Mouse (Mus musculus) erythroblast, adult 5-6 weeks (primary cell): ENCODE measurements around the gene Irf9. TPM values are rescaled to one million over a fixed set of nuclear protein-coding genes. Genes with fewer than 3 reads are reported as not detected.
A peak's percentile ranks its signal among the peaks of the same experiment; 100 is the strongest.

Experiments used
- ATAC-seq: replicated peaks from 2 replicates; pipeline ENCODE4 v1.8.0; 2016; ENCODE audit warnings: moderate number of reproducible peaks, mild to moderate bottlenecking, moderate TSS enrichment, inconsistent platforms; ENCODE audit not compliant: poor library complexity, low FRiP score, severe bottlenecking
- total RNA-seq, 2 experiments: library from RNA; stranded (forward) in 1 of 2; stranded (reverse) in 1 of 2; fragments of 150-400 nt in 1 of 2; fragments of 200-764, 138-1000 nt in 1 of 2; gene quantifications; 2 replicates each; pipeline versions ENCODE4 v1.2.3 to v1.2.4; 2015 to 2017; ENCODE audit warnings: low replicate concordance in 2 of 2

Irf9 gene
- total RNA-seq, 2 experiments from 2014 or later = 65.1 to 106 TPM

DNA sequence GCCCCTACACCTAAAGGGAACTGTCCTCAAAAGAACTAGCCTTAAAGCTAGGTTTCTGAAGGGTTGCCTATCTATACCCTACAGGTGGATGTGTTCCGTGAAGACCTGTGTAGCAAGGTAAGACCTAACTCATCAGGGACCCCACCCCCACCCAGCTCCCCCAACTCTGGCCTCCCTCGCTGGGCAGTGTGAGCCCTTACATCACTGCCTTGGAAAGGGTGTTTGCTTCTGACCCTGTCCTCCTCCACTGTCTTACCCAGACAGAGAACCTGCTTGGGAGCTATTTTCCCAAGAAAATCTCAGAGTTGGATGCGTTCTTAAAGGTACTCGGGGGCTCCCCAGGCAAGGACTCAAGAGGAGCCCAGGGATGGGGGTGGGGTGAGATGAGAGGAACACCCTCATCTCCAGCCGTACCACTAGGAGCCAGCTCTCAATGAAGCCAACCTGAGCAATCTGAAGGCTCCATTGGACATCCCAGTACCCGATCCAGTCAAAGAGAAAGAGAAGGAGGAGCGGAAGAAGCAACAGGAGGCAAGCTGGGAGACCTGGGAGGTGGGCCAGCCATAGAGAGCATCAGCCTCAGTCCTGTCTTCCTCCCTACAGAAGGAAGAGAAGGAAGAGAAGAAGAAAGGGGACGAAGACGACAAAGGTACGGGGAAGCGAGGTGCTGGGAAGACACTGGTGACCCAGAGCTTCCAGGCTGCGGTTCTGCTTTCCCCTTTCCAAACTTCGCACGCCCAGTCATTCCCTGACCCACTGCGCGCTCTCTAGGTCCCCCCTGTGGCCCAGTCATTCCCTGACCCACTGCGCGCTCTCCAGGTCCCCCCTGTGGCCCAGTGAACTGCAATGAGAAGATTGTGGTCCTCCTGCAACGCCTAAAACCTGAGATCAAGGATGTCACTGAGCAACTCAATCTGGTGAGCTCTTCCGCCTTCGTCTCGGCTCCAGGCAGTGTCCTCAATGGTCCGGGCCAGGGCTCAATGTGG is 23.6 kb upstream of the Irf9 start:
- no peak for ATAC-seq

DNA sequence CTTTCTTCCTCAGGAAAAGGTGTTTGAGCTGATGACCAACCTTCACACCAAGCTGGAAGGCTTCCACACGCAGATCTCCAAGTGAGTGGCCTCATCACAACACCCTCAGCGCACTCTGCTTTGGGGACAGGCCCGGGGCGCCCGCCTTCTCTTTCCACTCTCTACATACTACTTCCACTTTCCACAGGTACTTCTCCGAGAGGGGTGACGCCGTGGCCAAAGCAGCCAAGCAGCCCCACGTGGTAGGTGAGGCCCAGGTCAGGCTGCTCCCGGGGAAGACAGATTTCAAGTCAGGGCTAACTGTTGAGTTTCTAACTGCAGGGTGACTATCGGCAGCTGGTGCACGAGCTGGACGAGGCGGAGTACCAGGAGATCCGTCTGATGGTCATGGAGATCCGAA is 22.6 kb upstream of the Irf9 start:
- ATAC-seq = no peak

DNA sequence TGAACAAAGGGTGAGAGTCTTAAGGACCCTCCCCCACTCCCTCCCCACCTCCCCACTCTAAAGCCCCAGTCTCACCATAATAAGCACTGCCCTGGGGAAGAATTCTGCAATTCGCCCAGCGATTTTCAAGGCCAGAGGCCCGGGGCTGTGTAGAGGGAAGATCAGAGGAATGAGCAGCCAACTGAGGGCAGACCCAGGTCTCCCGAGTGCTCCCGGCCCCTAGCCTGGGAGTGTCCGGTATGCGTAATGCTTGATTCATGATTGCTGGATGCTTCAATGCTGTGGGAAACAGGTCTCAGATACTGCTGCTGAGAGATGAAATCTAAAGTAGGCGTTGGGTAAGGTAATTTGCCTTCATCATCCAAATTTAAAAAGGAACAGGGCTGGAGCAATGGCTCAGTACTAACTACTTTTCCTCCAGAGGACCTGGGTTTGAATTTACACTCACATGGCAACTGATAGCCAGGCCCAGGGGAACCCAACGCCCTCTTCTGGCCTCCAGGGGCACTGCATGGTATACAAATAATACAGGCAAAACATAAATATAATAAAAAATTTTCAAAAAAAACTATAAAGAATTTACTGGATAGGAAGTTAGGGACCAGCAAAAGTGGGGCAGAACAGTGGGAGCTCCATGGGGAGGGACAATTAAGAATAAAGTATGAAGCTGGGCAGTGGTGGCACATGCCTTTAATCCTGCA is 21.2 kb upstream of the Irf9 start:
- ATAC-seq = no peak

DNA sequence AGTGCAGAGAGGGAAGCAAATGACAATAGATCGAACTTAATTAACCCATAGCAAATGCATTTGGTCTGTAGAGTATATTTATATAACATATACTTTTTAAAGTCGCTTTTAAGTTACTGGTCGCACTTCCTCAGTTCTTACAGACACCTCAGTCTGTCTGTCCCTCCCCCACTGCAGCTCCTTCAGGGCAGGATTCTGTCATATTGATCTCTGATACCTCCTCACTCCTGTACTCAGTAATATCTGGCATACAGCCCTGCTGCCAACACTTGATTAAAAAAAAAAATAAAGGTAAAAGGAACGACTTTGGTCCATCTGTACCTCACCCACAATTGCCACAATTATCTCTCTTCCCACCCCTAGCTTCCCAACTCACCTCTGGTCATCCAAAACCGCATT is 19.1 kb upstream of the Irf9 start:
- no peak for ATAC-seq

DNA sequence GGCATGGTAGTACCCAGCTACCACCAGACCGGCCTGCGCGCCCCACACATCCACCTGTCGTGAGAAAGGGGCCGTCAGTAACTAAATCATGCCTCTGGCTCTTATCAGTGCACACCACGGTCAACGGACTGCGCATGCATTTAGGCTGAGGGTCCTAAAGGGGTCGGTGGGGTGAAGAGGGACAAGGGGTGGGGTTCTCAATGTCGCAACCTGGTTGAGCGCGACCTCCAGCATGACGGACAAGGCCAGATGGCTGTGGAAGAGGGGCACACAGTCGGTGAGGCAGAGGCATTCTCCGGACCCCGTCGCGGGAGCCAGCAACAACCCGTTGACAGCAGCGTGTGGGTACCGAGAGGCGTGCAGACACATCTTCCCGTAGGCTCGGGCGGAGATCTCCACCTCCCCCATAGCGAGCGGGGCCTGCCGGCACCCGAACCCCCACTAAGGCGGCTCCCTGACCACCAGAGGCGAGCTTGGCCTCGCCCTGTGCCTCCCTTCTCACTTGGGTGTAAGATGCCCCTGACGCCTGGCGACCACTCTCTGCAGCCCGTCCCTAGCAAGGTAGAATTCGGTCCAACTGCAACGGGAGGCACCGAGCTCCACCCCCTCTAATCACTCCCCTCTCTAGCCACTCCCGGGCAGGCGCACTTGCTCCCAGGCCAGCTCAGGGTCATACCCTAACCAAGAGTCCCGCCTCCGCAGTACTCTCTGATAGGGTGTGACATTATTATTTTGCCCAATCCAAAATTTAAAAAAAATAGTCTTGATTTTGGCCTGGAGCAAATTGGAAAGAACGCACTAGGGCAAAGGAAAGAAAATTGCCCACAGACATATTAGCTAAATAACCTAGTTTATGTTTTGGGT is 18.4 kb upstream of the Irf9 start, which contains the start of gene Emc9:
Gene Emc9 (minus strand): TSS at position 601 of the 864 bp plus-strand sequence.
- peak; percentile 90 for ATAC-seq

DNA sequence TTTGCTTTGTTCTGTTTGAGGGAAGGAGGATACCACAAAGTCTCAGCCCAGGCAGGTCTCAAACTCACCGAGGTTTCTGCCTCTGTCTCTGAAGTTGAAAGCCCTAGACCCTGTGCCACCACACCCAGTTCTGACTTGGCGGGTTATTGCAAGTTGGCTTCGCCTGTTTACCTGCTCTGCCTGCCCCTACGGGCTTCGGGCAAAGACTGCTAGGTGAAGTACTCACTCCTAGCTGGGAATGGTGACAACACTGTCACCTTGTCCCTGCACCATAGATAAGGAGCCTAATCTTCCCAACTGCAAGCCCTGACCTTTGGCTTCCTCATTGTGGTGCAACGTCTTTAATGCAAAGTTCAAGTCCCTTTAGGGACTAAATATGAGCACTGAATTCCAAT is 17.8 kb upstream of the Irf9 start:
- ATAC-seq = peak; percentile 29

DNA sequence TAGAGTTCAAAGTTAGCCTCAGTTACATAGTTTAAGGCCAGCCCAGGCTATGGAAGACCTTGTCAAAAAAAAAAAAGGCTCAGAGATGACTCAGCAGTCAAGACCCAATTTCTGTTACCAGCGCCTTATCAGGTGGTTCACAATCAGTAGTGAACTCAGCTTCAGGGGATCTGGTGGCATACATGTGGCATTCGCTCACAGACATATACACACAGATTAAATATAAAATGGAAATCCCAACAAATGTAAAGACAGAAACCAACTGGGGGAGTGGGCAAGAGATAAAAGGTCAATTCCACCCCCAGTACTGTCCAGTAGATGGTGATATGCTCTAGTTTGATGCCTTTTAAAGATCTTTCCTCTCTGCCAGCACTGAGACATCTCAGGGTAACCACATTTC is 17.2 kb upstream of the Irf9 start:
- peak; percentile 43 for ATAC-seq

DNA sequence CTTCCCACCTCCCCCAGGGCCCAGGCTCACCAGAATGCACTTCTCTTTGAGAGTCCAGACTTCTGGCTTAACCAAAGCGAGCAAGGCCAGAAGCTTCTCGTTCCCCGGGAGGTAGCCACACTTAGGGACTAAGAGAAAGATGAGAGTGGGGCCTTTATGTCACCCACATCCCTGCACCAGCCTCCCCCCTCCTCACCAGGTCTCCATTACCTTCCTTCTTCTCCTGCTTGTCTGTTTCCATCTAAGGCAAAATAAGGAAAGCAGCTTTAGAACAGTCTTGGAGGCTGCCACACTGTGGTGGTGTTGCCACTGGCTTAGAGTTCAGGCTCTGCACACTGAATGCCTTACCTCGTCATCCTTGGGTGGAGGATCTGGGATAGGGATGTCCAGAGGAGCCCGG is 14.1 kb upstream of the Irf9 start:
- ATAC-seq = no peak

DNA sequence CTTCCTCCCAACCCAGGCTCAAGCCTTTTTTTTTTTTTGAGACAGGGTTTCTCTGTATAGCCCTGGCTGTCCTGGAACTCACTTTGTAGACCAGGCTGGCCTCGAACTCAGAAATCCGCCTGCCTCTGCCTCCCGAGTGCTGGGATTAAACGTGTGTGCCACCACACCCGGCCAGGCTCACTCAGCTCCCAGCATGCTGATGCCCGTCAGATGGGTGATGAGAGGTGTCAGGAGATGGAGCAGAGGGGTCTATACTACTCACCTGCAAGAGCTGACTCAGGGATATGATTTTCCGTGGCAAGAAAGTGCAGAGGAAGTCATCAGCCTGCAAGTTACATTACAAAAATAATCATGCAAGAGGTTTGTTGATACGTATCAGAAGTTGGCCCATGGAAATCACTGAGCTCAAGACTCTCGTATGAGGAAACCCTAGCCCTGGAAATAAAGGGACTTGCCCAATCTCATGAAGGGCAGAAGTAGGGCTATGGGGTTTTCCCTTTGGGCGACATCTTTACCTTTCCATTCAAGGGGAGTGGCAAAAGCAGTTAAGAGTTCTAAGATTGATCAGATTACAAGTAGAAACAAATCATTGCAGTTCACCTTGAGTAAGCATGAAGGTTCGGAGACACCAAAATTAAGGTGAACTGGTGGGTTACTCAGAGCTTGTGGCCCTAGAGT is 13.5 kb upstream of the Irf9 start:
- ATAC-seq = no peak

DNA sequence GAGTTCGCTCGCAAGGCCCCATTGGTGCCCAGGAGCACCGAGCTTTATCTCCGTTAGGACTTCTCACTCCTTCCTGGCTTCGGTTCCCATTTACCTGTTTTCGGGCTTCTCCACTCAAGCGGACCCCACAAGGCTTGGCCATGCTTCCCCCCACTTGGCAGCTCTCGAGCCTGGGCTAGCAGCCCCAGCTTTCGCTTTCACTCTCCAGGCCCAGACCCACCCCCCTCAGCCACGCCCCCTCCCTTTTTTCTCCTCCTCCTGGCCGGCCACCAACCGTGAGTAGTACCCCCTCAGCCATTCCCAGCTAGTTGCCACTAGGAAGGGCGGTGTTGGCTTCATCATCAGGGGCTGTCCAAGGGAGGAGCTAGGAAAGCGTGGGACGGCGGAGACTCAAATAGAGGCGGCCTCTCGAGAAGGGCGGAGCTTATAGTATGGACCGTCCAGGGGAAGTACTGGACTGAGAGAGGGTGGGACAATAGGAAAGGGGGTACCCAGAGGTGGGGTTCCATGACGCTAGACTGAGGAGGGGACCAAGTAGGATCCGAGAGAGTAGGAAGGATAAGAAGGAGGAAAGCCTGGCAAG is 12.5 kb upstream of the Irf9 start, which contains the start of gene Psme2:
Gene Psme2 (minus strand): TSS at position 366 of the 583 bp plus-strand sequence.
- peak; percentile 82 for ATAC-seq

DNA sequence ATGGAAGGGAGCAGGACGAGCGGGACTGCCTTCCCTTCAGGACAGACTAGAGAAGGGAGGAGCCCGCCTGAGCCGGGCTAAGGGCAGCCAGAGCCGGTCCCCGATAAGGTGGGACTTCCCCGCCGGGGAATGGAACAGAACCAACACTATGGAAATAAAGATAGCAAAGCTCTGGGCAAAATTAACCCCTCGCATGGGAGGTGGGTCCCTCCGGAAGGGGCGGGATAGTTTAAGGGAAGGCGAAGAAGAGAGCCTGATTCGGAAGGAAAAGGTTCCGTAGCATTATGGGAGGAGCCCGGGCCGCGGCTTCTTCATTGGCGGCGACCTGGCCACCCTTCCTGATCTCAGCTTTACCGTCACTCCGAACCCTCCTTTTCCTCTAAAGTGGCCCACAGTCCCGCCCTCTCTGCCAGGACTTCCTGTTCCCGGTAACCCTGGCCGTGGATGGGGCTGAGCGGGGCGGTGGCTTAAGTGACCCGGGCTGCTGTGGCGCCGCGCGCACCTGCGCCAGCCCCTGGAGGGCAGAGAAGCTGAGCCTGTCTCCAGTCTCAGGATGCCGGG is 12.0 kb upstream of the Irf9 start, which contains the start of gene Rnf31:
Gene Rnf31 (plus strand): TSS at position 378 of the 561 bp plus-strand sequence.
- peak; percentile 87 for ATAC-seq

DNA sequence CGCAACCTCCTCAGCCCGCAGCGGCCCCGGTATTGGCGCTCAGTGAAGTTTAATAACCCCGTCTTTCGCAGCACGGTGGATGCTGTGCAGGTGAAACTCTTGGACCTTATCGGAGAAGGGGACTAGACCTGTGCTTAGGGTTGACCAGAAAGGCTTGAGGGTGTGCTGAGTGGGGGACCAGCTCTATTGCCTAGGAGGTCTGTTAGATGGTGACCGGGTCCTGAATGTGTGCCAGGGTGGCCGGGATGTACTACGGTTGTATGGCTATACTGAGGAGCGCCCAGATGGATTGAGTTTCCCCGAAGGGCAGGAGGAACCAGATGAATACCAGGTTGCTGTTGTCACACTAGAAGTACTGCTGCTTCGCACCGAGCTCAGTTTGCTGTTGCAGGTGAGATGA is 11.1 kb upstream of the Irf9 start:
- peak; percentile 10 for ATAC-seq

DNA sequence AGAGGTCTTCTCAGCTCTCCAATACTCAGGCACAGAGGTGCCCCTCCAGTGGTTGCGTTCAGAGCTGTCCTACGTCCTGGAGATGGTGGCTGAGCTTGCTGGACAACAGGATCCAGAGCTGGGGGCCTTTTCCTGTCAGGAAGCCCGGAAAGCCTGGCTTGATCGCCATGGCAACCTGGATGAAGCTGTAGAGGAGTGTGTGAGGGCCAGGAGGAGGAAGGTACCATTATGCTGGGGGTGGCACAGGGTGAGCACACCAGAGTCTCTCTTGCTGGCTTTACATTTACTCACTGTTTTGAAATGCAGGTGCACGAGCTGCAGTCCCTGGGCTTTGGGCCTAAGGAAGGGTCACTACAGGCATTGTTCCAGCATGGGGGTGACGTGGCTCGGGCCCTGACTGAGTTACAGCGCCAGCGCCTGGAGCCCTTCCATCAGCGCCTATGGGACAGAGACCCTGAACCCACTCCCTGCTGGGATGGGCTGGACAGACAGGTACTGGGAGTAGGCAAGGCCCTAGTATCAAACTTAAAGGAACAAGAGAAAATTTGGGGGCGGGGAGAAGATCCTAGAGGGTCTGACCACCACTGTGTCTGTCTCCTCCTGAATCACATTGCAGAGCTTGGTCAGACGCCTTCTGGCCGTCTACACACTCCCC is 7.2 kb upstream of the Irf9 start:
- no peak for ATAC-seq

DNA sequence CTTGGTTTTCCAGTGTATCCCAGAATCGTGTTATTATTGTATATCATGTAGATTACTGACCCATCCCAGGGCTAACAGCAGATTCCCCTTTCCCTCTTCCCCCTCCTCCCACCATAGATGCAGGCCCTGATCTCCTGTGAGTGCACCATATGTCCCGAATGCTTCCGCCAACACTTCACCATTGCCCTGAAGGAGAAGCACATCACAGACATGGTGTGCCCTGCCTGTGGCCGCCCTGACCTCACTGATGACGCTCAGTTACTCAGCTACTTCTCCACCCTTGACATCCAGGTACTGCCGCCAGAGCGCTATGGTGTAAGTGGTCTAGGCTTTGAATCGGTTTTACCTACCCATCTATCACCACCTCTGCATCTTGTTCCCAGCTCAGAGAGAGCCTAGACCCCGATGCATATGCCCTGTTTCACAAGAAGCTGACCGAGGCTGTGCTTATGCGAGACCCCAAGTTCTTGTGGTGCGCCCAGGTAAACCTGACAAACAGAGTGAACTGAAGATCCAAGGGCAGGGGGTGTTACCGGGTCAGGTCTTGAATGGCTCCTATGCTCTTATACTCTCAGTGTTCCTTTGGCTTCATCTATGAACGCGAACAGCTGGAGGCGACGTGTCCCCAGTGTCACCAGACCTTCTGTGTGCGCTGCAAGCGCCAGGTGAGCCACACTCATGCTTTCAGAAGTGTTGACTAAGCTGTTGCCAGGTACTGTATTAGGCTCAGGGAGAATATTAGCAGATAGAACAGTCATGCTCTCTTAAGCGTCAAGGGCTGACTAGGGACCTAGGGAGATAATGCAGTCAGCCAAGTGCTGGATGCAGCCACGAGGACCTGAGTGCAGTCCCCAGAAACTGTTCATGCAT is 4.6 kb upstream of the Irf9 start:
- ATAC-seq = no peak

DNA sequence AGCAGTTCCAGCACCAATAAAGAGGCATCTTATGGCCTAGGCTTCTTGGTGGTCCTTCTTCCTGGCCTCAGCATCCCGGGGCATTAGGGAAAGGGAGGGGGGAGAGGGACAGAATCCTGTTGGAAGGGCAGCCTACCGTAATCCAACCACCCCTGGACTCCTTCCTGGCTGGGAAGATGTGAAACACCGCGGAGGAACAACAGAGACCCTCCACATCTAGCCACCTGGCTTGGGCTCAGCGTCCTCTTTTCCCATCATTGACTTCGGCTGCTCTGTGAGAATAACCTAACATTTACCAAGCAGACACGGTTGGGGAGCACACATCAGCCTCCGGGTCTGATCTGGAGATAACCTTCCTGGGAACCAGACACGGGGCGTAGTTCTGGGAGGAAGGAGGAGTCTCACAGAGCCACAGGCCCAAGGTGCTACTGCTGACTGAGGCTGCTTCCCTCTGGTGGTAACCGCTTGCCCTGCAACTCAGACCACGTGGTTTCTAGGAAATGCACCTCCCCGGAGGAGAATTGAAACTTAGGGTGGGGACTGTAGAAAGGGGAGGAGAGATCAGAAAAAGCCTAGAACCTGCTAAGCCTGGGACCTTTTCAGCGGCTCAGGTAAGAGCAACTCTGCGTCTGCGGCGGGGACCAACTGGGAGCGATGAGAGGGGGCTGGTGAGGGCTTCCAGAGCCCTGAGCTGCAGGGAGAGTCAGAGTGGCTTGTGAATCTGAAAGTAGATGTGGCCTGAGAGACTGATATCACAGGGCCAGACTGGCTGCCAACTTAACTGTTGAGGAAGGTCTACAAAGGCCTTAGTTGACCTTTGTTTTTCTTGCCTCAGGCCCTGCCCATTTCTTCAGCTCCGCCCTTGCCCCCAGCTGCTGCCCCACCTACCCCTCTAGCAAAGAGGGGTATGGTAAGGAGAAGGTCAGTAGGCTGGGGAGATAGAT is 534 bp downstream of the Irf9 start:
- ATAC-seq = peak; percentile 88

DNA sequence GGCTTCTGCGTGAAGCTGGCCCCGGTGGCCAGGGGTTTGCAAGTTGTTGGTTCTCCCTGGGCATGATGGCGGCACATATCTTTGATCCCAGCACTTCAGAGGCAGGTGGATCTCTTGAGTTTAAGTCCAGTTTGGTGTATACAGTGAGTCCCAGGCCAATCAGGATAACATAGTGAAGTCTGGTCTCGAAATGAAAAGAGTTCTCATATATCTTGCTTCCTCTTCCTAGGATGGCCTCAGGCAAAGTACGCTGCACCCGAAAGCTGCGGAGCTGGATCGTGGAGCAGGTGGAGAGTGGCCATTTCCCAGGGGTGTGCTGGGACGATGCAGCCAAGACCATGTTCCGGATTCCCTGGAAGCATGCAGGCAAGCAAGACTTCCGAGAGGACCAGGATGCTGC is 1.5 kb downstream of the Irf9 start:
- no peak for ATAC-seq
